Comparison of ENCODE assay signal across 24 mouse cellular contexts in genomic region chr12:111404880-111405279, GRCm38 (mm10). TPM values are rescaled to one million over a fixed set of nuclear protein-coding genes. Genes with fewer than 3 reads are reported as not detected.
"Had no signal": no experiment of that assay in that cellular context is flagged by ENCODE, and none has a peak within 500 bp of the region (broad histone marks: within the 10 kb centered on the region; RNA-seq: fewer than 3 reads in every experiment).

No protein-coding gene starts in this region.

- H3K36me3 ChIP-seq: limb, embryonic 12.5 days; limb, embryonic 15.5 days; liver, embryonic 15.5 days; midbrain, embryonic 12.5 days; midbrain, embryonic 15.5 days; neural tube, embryonic 12.5 days; neural tube, embryonic 15.5 days had no signal

- H3K27ac ChIP-seq: kidney, postnatal 0 days; limb, embryonic 12.5 days; limb, embryonic 15.5 days; liver, embryonic 15.5 days; macrophage; midbrain, embryonic 12.5 days; midbrain, embryonic 15.5 days; neural tube, embryonic 12.5 days; neural tube, embryonic 15.5 days; stomach, postnatal 0 days had no signal

- H3K4me2 ChIP-seq: limb, embryonic 12.5 days; limb, embryonic 15.5 days; liver, embryonic 11.5 days; liver, embryonic 15.5 days; midbrain, embryonic 12.5 days; midbrain, embryonic 15.5 days; neural tube, embryonic 12.5 days; neural tube, embryonic 15.5 days had no signal

- H3K9me3 ChIP-seq: limb, embryonic 12.5 days; limb, embryonic 15.5 days; liver, embryonic 15.5 days; midbrain, embryonic 12.5 days; midbrain, embryonic 15.5 days; neural tube, embryonic 12.5 days; neural tube, embryonic 15.5 days had no signal

- H3K9ac ChIP-seq: limb, embryonic 12.5 days; limb, embryonic 15.5 days; liver, embryonic 15.5 days; midbrain, embryonic 12.5 days; midbrain, embryonic 15.5 days; neural tube, embryonic 12.5 days; neural tube, embryonic 15.5 days had no signal

- DNase-seq: kidney, adult 2 months; kidney, postnatal 36 days; left cerebral cortex, postnatal 4 days; lung, adult 2 months; lung, postnatal 14 days; right cerebral cortex, adult 18-20 months; right cerebral cortex, postnatal 14 days; right cerebral cortex, postnatal 4 days; thymus, adult 2 months; thymus, postnatal 14 days; thymus, postnatal 4 days had no signal

- H3K4me3 ChIP-seq: limb, embryonic 12.5 days; limb, embryonic 15.5 days; liver, embryonic 15.5 days; midbrain, embryonic 12.5 days; midbrain, embryonic 15.5 days; neural tube, embryonic 12.5 days; neural tube, embryonic 15.5 days had no signal

- ATAC-seq: intestine, postnatal 0 days; midbrain, embryonic 15.5 days had no signal

RNA-seq across cellular contexts. Expression of gene Lbhd2, which starts 1.7 kb away (rescaled TPM):
- total RNA-seq: megakaryocyte, adult 5-6 weeks had no signal
- polyA plus RNA-seq: liver, embryonic 15.5 days; lung, adult 2 months; macrophage had no signal
